Mouse (Mus musculus): ENCODE measurements around the gene C330007P06Rik. TPM values are rescaled to one million over a fixed set of nuclear protein-coding genes. Genes with fewer than 3 reads are reported as not detected.

C330007P06Rik gene
- polyA plus RNA-seq, 1 experiment from 2014 or later = 21.2 TPM

DNA sequence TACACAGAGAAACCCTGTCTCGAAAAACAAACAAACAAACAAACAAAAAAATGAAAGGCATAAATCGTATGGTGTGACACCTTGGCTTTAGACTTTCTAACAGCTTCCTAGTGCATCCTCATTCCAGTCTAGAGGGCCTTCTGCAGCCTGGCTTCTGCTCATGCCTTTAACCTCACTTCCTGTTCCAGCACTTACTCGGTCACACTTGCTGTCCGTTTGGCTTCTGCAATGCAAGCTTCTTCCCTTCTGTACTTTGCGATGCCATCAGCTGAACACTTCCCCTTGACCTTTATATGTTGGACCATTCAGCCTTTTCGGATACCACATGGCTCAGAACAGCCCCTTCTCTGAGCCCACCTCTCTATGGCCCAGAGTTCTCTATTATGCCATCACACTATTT, 32.2 kb downstream of the C330007P06Rik start:
- no peak overlapping the region for H3K4me3 ChIP-seq (ENCODE audit: low read depth, low read length)
- H3K4me2 ChIP-seq (replicated peaks; ENCODE audit: low read depth, low read length) = no peak overlapping the region
- DNase-seq (ENCODE audit: low spot score) (no peak), ATAC-seq (no peak)
- H3K4me1 ChIP-seq (ENCODE audit: insufficient read depth, low read depth, low read length) = no peaks in the 10 kb centered on the region
- no peaks in the 10 kb centered on the region for H3K27me3 ChIP-seq (replicated peaks; ENCODE audit: insufficient read depth, low read length)
- H3K9me3 ChIP-seq (ENCODE audit: low read length) = no peaks in the 10 kb centered on the region
- no peak overlapping the region for H3K9ac ChIP-seq (replicated peaks; ENCODE audit: low read depth)
- 77% methylated on average over 6 of the region's 6 CpGs for WGBS
- H3K36me3 ChIP-seq (ENCODE audit: insufficient read depth, low read length) = no peaks in the 10 kb centered on the region
- no peak overlapping the region for H3K27ac ChIP-seq (ENCODE audit: low read length)
- TF ChIP-seq EP300 (IDR thresholded peaks at IDR 0.05) (no peak), CTCF (IDR thresholded peaks at IDR 0.05) (no peak)

GRCm38 (mm10) chrX:36839391-36839790, 34.5 kb downstream of the C330007P06Rik start:
- no peak overlapping the region for H3K9ac ChIP-seq (replicated peaks; ENCODE audit: low read depth)
- no peak overlapping the region for H3K4me2 ChIP-seq (replicated peaks; ENCODE audit: low read depth, low read length)
- ATAC-seq = peak; percentile 66
- H3K4me3 ChIP-seq (ENCODE audit: low read depth, low read length) = no peak overlapping the region
- peak; percentile 82 for TF ChIP-seq EP300 (IDR thresholded peaks at IDR 0.05)
- no peak for TF ChIP-seq CTCF (IDR thresholded peaks at IDR 0.05)
- no peak overlapping the region for H3K27ac ChIP-seq (ENCODE audit: low read length)
- H3K9me3 ChIP-seq (ENCODE audit: low read length) = no peaks in the 10 kb centered on the region
- DNase-seq (ENCODE audit: low spot score) = peak; percentile 59
- no peaks in the 10 kb centered on the region for H3K36me3 ChIP-seq (ENCODE audit: insufficient read depth, low read length)
- WGBS = 34% methylated on average over 7 of the region's 7 CpGs
- no peaks in the 10 kb centered on the region for H3K27me3 ChIP-seq (replicated peaks; ENCODE audit: insufficient read depth, low read length)
- no peaks in the 10 kb centered on the region for H3K4me1 ChIP-seq (ENCODE audit: insufficient read depth, low read depth, low read length)

- no peak overlapping the region for H3K9ac ChIP-seq (replicated peaks; ENCODE audit: low read depth)
- ATAC-seq (no peak), DNase-seq (ENCODE audit: low spot score) (no peak)
- no peaks in the 10 kb centered on the region for H3K4me1 ChIP-seq (ENCODE audit: insufficient read depth, low read depth, low read length)
- no peaks in the 10 kb centered on the region for H3K36me3 ChIP-seq (ENCODE audit: insufficient read depth, low read length)
- 59% methylated on average over 6 of the region's 6 CpGs for WGBS
- H3K27me3 ChIP-seq (replicated peaks; ENCODE audit: insufficient read depth, low read length) = no peaks in the 10 kb centered on the region
- no peak overlapping the region for H3K27ac ChIP-seq (ENCODE audit: low read length)
- TF ChIP-seq CTCF (IDR thresholded peaks at IDR 0.05) = no peak
- TF ChIP-seq EP300 (IDR thresholded peaks at IDR 0.05) = no peak
- no peak overlapping the region for H3K4me2 ChIP-seq (replicated peaks; ENCODE audit: low read depth, low read length)
- no peaks in the 10 kb centered on the region for H3K9me3 ChIP-seq (ENCODE audit: low read length)
- no peak overlapping the region for H3K4me3 ChIP-seq (ENCODE audit: low read depth, low read length)
Measured at GRCm38 (mm10) chrX:36837069-36837676, 36.7 kb downstream of the C330007P06Rik start.

DNA sequence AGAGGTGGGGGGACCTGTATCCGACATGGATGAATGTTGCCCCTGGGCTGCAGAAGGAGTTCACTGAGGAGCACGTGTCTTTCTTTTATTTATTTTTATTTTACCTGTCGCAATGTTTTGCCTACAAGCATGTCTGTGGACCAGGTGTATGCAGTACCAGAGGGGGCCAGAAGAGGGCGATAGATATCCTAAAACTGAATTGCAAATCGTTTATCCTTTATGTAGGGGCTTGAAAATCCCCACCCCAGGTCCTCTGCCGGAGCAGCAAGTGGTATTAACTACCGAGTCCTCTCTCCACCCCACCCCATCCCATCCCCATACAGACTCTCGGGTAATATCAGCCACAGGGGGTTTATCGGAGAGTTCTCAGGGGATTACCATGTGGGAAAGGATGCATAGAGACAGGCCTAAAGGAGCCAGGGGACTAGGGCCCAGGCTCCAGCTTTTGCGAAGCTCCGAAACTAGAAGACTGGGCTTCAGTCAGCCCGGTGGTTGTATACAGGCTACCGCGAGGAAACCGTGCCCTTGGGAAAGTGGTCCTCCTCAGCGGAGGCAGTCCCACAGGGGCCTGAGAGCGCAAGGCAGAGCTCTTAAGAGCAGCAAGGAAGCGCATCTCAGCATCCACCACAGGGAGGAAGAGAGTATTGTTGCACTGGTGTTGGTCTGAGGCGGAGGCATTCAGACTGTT, 40.4 kb downstream of the C330007P06Rik start:
- Histone ChIP-seq H3K27ac (ENCODE audit: low read length) (no peak overlapping the region), H3K27me3 (replicated peaks; ENCODE audit: insufficient read depth, low read length) (no peaks in the 10 kb centered on the region), H3K4me2 (replicated peaks; ENCODE audit: low read depth, low read length) (no peak overlapping the region), H3K4me3 (ENCODE audit: low read depth, low read length) (no peak overlapping the region), H3K9ac (replicated peaks; ENCODE audit: low read depth) (no peak overlapping the region), H3K9me3 (ENCODE audit: low read length) (no peaks in the 10 kb centered on the region), H3K36me3 (ENCODE audit: insufficient read depth, low read length) (no peaks in the 10 kb centered on the region), H3K4me1 (ENCODE audit: insufficient read depth, low read depth, low read length) (no peaks in the 10 kb centered on the region)
- peak; percentile 40 for DNase-seq (ENCODE audit: low spot score)
- WGBS = 27% methylated on average over 19 of the region's 19 CpGs
- peak; percentile 13; the same call in 1 of the 2 replicates for ATAC-seq
- TF ChIP-seq EP300 (IDR thresholded peaks at IDR 0.05) = no peak
- TF ChIP-seq CTCF (IDR thresholded peaks at IDR 0.05) = peak; percentile 73

- TF ChIP-seq EP300 (IDR thresholded peaks at IDR 0.05) (no peak), CTCF (IDR thresholded peaks at IDR 0.05) (no peak)
- Histone ChIP-seq H3K4me3 (ENCODE audit: low read depth, low read length) (no peak overlapping the region), H3K4me2 (replicated peaks; ENCODE audit: low read depth, low read length) (no peak overlapping the region), H3K27ac (ENCODE audit: low read length) (no peak overlapping the region), H3K9me3 (ENCODE audit: low read length) (no peaks in the 10 kb centered on the region), H3K36me3 (ENCODE audit: insufficient read depth, low read length) (no peaks in the 10 kb centered on the region), H3K9ac (replicated peaks; ENCODE audit: low read depth) (no peak overlapping the region), H3K27me3 (replicated peaks; ENCODE audit: insufficient read depth, low read length) (no peaks in the 10 kb centered on the region), H3K4me1 (ENCODE audit: insufficient read depth, low read depth, low read length) (no peaks in the 10 kb centered on the region)
- ATAC-seq (peak; percentile 84), DNase-seq (ENCODE audit: low spot score) (peak; percentile 82)
- 33% methylated on average over 4 of the region's 4 CpGs for WGBS
Measured at GRCm38 (mm10) chrX:36831632-36832031, 42.3 kb downstream of the C330007P06Rik start.

GRCm38 (mm10) chrX:36830271-36830670, 43.6 kb downstream of the C330007P06Rik start:
- TF ChIP-seq CTCF (IDR thresholded peaks at IDR 0.05) = peak; percentile 61
- no peak for TF ChIP-seq EP300 (IDR thresholded peaks at IDR 0.05)
- Histone ChIP-seq H3K27me3 (replicated peaks; ENCODE audit: insufficient read depth, low read length) (no peaks in the 10 kb centered on the region), H3K36me3 (ENCODE audit: insufficient read depth, low read length) (no peaks in the 10 kb centered on the region), H3K4me3 (ENCODE audit: low read depth, low read length) (no peak overlapping the region), H3K9me3 (ENCODE audit: low read length) (no peaks in the 10 kb centered on the region), H3K27ac (ENCODE audit: low read length) (no peak overlapping the region), H3K9ac (replicated peaks; ENCODE audit: low read depth) (no peak overlapping the region), H3K4me2 (replicated peaks; ENCODE audit: low read depth, low read length) (no peak overlapping the region), H3K4me1 (ENCODE audit: insufficient read depth, low read depth, low read length) (no peaks in the 10 kb centered on the region)
- peak; percentile 56 for ATAC-seq
- DNase-seq (ENCODE audit: low spot score) = peak; percentile 75
- 27% methylated on average over 5 of the region's 5 CpGs for WGBS

Measured in lung, postnatal 0 days (tissue).